Mouse (Mus musculus) retina, embryonic 14.5 days (tissue): ENCODE measurements around the gene Sv2c.
A peak's percentile ranks its signal among the peaks of the same experiment; 100 is the strongest.
"Not testable (repeated sequence)": the region's sequence is repeated elsewhere in the genome, so short reads cannot be mapped to it uniquely, and the experiment has no call there.

Source experiments
- DNase-seq: peaks from one replicate; pipeline ENCODE4 v3.0.0-alpha.2; 2015; ENCODE audit warnings: low spot score

Gene Sv2c

GRCm38 (mm10) chr13:96132401-96132816, at the start of gene Sv2c:
Gene Sv2c, minus strand, starts transcription at chr13:96132577.
- DNase-seq = peak; percentile 79

GRCm38 (mm10) chr13:96180671-96181161, 48.3 kb upstream of the Sv2c start:
- peak; percentile 7 for DNase-seq

- peak; percentile 13 for DNase-seq
These were observed 43.3 kb upstream of the Sv2c start for GRCm38 (mm10) chr13:96175591-96176212.

- DNase-seq = no peak
These were observed 41.3 kb upstream of the Sv2c start for GRCm38 (mm10) chr13:96173686-96174085.

- no peak for DNase-seq
These were observed 39.9 kb upstream of the Sv2c start for GRCm38 (mm10) chr13:96172290-96172689.

GRCm38 (mm10) chr13:96168991-96169665, 36.8 kb upstream of the Sv2c start:
- DNase-seq = no peak

- no peak for DNase-seq
These were observed 34.2 kb upstream of the Sv2c start for GRCm38 (mm10) chr13:96166593-96166992.

- peak; percentile 39 for DNase-seq
These were observed 1.2 kb upstream of the Sv2c start for GRCm38 (mm10) chr13:96133363-96134100.

GRCm38 (mm10) chr13:96132833-96133232, 456 bp upstream of the Sv2c start:
- DNase-seq = peak; percentile 48

GRCm38 (mm10) chr13:96131911-96132310, 466 bp downstream of the Sv2c start:
- DNase-seq = no peak

GRCm38 (mm10) chr13:96131050-96131449, 1.3 kb downstream of the Sv2c start:
- peak; percentile 76 for DNase-seq

GRCm38 (mm10) chr13:96129081-96129480, 3.3 kb downstream of the Sv2c start:
- no peak for DNase-seq

- DNase-seq = no peak
These were observed 5.7 kb downstream of the Sv2c start for GRCm38 (mm10) chr13:96126669-96127068.

GRCm38 (mm10) chr13:96125011-96125410, 7.4 kb downstream of the Sv2c start:
- no peak for DNase-seq

- DNase-seq = no peak
These were observed 19.7 kb downstream of the Sv2c start for GRCm38 (mm10) chr13:96112711-96113110.

- peak; percentile 56 for DNase-seq
These were observed 21.6 kb downstream of the Sv2c start for GRCm38 (mm10) chr13:96110767-96111166.

- no peak for DNase-seq
These were observed 26.0 kb downstream of the Sv2c start for GRCm38 (mm10) chr13:96106367-96106766.

GRCm38 (mm10) chr13:96090929-96091328, 41.4 kb downstream of the Sv2c start:
- no peak for DNase-seq

- no peak for DNase-seq
These were observed 46.6 kb downstream of the Sv2c start for GRCm38 (mm10) chr13:96085581-96086302.

- DNase-seq = not testable (repeated sequence)
These were observed 50.6 kb downstream of the Sv2c start, which contains the start of gene Gm17190 for GRCm38 (mm10) chr13:96081754-96082153. Gene Gm17190, plus strand, starts transcription at chr13:96082054.

- not testable (repeated sequence) for DNase-seq
These were observed 51.1 kb downstream of the Sv2c start, which contains the start of gene Gm20075 for GRCm38 (mm10) chr13:96081276-96081675. Gene Gm20075, minus strand, starts transcription at chr13:96081376.

- no peak for DNase-seq
These were observed 58.8 kb downstream of the Sv2c start for GRCm38 (mm10) chr13:96073555-96073954.
